Mouse (Mus musculus) limb, embryonic 11.5 days (tissue): ENCODE measurements around the gene 1190002N15Rik. TPM values are rescaled to one million over a fixed set of nuclear protein-coding genes. Genes with fewer than 3 reads are reported as not detected.

Experiments
- ATAC-seq: fragments of 200-750 bp; cut with Nextera tagmentation; 2 replicates; pipeline ENCODE4 v1.8.0; 2017; ENCODE audit warnings: low read depth; ENCODE audit not compliant: insufficient number of reproducible peaks, low FRiP score, low TSS enrichment
- DNase-seq: peaks from one replicate; pipeline ENCODE4 v3.0.0-alpha.2; 2015; ENCODE audit warnings: low spot score
- H3K27ac ChIP-seq: fragments of 300-500 bp; sonication (generic); replicated peaks from 2 replicates; pipeline ENCODE4 v1.5.1; 2014; ENCODE audit warnings: low read depth, mild to moderate bottlenecking, low read length
- H3K27me3 ChIP-seq: fragments of 300-500 bp; sonication (generic); 2 replicates; pipeline ENCODE4 v1.6.1; 2014; ENCODE audit warnings: mild to moderate bottlenecking, low read length, mixed read lengths; ENCODE audit not compliant: control insufficient read depth, insufficient read depth
- H3K36me3 ChIP-seq: fragments of 300-500 bp; sonication (generic); 2 replicates; pipeline ENCODE4 v1.6.1; 2014; ENCODE audit warnings: mild to moderate bottlenecking, low read length, moderate library complexity, mixed read lengths; ENCODE audit not compliant: control insufficient read depth, insufficient read depth
- H3K4me1 ChIP-seq: fragments of 300-500 bp; sonication (generic); 2 replicates; pipeline ENCODE4 v1.6.1; 2014; ENCODE audit warnings: low read length, mixed read lengths; ENCODE audit not compliant: control insufficient read depth, insufficient read depth
- H3K4me2 ChIP-seq: fragments of 300-500 bp; sonication (generic); 2 replicates; pipeline ENCODE4 v1.6.1; 2014; ENCODE audit warnings: low read depth, mild to moderate bottlenecking, moderate library complexity; ENCODE audit not compliant: severe bottlenecking
- H3K4me3 ChIP-seq: fragments of 300-500 bp; sonication (generic); 2 replicates; pipeline ENCODE4 v1.5.1; 2014; ENCODE audit warnings: low read depth, low read length
- H3K9ac ChIP-seq: fragments of 300-500 bp; sonication (generic); 2 replicates; pipeline ENCODE4 v1.6.1; 2014; ENCODE audit warnings: mild to moderate bottlenecking, low read length
- H3K9me3 ChIP-seq: fragments of 300-500 bp; sonication (generic); 2 replicates; pipeline ENCODE4 v1.6.1; 2016; ENCODE audit warnings: low read length; ENCODE audit not compliant: control insufficient read depth
- WGBS: fragments of 180-500 bp; shearing (Covaris S2); extraction: QIAGEN DNeasy Blood & Tissue Kit; methylation state at CpG from one replicate; pipeline ENCODE4 v1.1.7; 2014; 5-methylcytosine and 5-hydroxymethylcytosine counted together
- polyA plus RNA-seq: library from polyadenylated mRNA; unstranded; fragments of >200 nt; fragmentation: Nextera tagmentation; extraction: Ambion mirVana; gene quantifications from 2 replicates; pipeline ENCODE4 v1.2.1, GENCODE M21; 2014

The 1190002N15Rik gene
- polyA plus RNA-seq, 1 experiment from 2014 or later, result 28.1 TPM

GRCm38 (mm10) chr9:94473898-94474297, 64.0 kb downstream of the 1190002N15Rik start:
- no peaks in the 10 kb centered on the region for H3K36me3 ChIP-seq
- H3K9ac ChIP-seq, result no peak overlapping the region
- ATAC-seq (no peak), DNase-seq (no peak)
- no peaks in the 10 kb centered on the region for H3K27me3 ChIP-seq
- H3K9me3 ChIP-seq, result no peaks in the 10 kb centered on the region
- H3K27ac ChIP-seq, result no peak overlapping the region
- H3K4me2 ChIP-seq, result no peak overlapping the region
- no peak overlapping the region for H3K4me3 ChIP-seq
- WGBS, result 63% methylated on average over 7 of the region's 7 CpGs
- H3K4me1 ChIP-seq, result no peaks in the 10 kb centered on the region

GRCm38 (mm10) chr9:94472963-94473582, 64.8 kb downstream of the 1190002N15Rik start:
- no peaks in the 10 kb centered on the region for H3K36me3 ChIP-seq
- no peak for ATAC-seq
- H3K4me1 ChIP-seq, result no peaks in the 10 kb centered on the region
- no peak overlapping the region for H3K27ac ChIP-seq
- DNase-seq, result no peak
- no peaks in the 10 kb centered on the region for H3K9me3 ChIP-seq
- 73% methylated on average over 10 of the region's 10 CpGs for WGBS
- H3K4me3 ChIP-seq, result no peak overlapping the region
- H3K9ac ChIP-seq, result no peak overlapping the region
- no peak overlapping the region for H3K4me2 ChIP-seq
- H3K27me3 ChIP-seq, result no peaks in the 10 kb centered on the region

- Histone ChIP-seq H3K9ac (no peak overlapping the region), H3K9me3 (no peaks in the 10 kb centered on the region), H3K27me3 (no peaks in the 10 kb centered on the region), H3K27ac (no peak overlapping the region), H3K4me2 (no peak overlapping the region), H3K4me1 (no peaks in the 10 kb centered on the region), H3K4me3 (no peak overlapping the region), H3K36me3 (no peaks in the 10 kb centered on the region)
- no peak for ATAC-seq
- WGBS, result 71% methylated on average over 2 of the region's 2 CpGs
- DNase-seq, result no peak
These were observed 66.4 kb downstream of the 1190002N15Rik start for GRCm38 (mm10) chr9:94471485-94471884.

Other genes with a start within 250 kb of the 1190002N15Rik start
- 1.2 and 1.6 TPM in 2 replicates for gene Slc9a9, start 131.8 kb upstream of the 1190002N15Rik start, polyA plus RNA-seq